Mouse (Mus musculus): ENCODE results near the gene Col6a6. TPM values are rescaled to one million over a fixed set of nuclear protein-coding genes. Genes with fewer than 3 reads are reported as not detected.

Gene Col6a6
- polyA plus RNA-seq, 1 experiment from 2014 or later, result 0.14 TPM

GRCm38 (mm10) chr9:105689485-105689884 is 138.5 kb downstream of the Col6a6 start:
- Histone ChIP-seq H3K9me3 (replicated peaks; ENCODE audit: control insufficient read depth, low read length) (no peaks in the 10 kb centered on the region), H3K9ac (replicated peaks; ENCODE audit: low read length) (no peak overlapping the region), H3K4me1 (ENCODE audit: control insufficient read depth, insufficient read depth, low read length) (no peaks in the 10 kb centered on the region), H3K27me3 (ENCODE audit: control insufficient read depth, insufficient read depth, low read length) (no peaks in the 10 kb centered on the region), H3K4me2 (ENCODE audit: low read depth, low read length) (no peak overlapping the region), H3K4me3 (ENCODE audit: low read depth, low read length) (no peak overlapping the region), H3K27ac (replicated peaks; ENCODE audit: low read depth, low read length) (no peak overlapping the region), H3K36me3 (replicated peaks; ENCODE audit: control insufficient read depth, insufficient read depth, low read depth, low read length) (no peaks in the 10 kb centered on the region; the same call in 1 of the 2 replicates)
- DNase-seq (ENCODE audit: low spot score), result peak; percentile 8
- ATAC-seq (replicated peaks; ENCODE audit: insufficient number of reproducible peaks, low FRiP score, low TSS enrichment, low read depth), result no peak
- 72% methylated on average over 7 of the region's 7 CpGs for WGBS

GRCm38 (mm10) chr9:105684549-105685165 is 143.3 kb downstream of the Col6a6 start:
- H3K9me3 ChIP-seq (replicated peaks; ENCODE audit: control insufficient read depth, low read length), result no peaks in the 10 kb centered on the region
- DNase-seq (ENCODE audit: low spot score) (no peak), ATAC-seq (replicated peaks; ENCODE audit: insufficient number of reproducible peaks, low FRiP score, low TSS enrichment, low read depth) (no peak)
- no peak overlapping the region for H3K4me3 ChIP-seq (ENCODE audit: low read depth, low read length)
- H3K4me2 ChIP-seq (ENCODE audit: low read depth, low read length), result no peak overlapping the region
- H3K36me3 ChIP-seq (replicated peaks; ENCODE audit: control insufficient read depth, insufficient read depth, low read depth, low read length), result no peaks in the 10 kb centered on the region; the same call in 1 of the 2 replicates
- no peaks in the 10 kb centered on the region for H3K27me3 ChIP-seq (ENCODE audit: control insufficient read depth, insufficient read depth, low read length)
- no peaks in the 10 kb centered on the region for H3K4me1 ChIP-seq (ENCODE audit: control insufficient read depth, insufficient read depth, low read length)
- H3K27ac ChIP-seq (replicated peaks; ENCODE audit: low read depth, low read length), result no peak overlapping the region
- no peak overlapping the region for H3K9ac ChIP-seq (replicated peaks; ENCODE audit: low read length)
- 92% methylated on average over 13 of the region's 13 CpGs for WGBS

GRCm38 (mm10) chr9:105681386-105681785 is 146.6 kb downstream of the Col6a6 start:
- Histone ChIP-seq H3K36me3 (replicated peaks; ENCODE audit: control insufficient read depth, insufficient read depth, low read depth, low read length) (no peaks in the 10 kb centered on the region; the same call in 1 of the 2 replicates), H3K9me3 (replicated peaks; ENCODE audit: control insufficient read depth, low read length) (no peaks in the 10 kb centered on the region), H3K9ac (replicated peaks; ENCODE audit: low read length) (no peak overlapping the region), H3K4me1 (ENCODE audit: control insufficient read depth, insufficient read depth, low read length) (no peaks in the 10 kb centered on the region), H3K4me2 (ENCODE audit: low read depth, low read length) (no peak overlapping the region), H3K4me3 (ENCODE audit: low read depth, low read length) (no peak overlapping the region), H3K27me3 (ENCODE audit: control insufficient read depth, insufficient read depth, low read length) (no peaks in the 10 kb centered on the region), H3K27ac (replicated peaks; ENCODE audit: low read depth, low read length) (no peak overlapping the region)
- no peak for ATAC-seq (replicated peaks; ENCODE audit: insufficient number of reproducible peaks, low FRiP score, low TSS enrichment, low read depth)
- WGBS, result 92% methylated on average over 7 of the region's 7 CpGs
- no peak for DNase-seq (ENCODE audit: low spot score)

- no peak for DNase-seq (ENCODE audit: low spot score)
- Histone ChIP-seq H3K27ac (replicated peaks; ENCODE audit: low read depth, low read length) (no peak overlapping the region), H3K9me3 (replicated peaks; ENCODE audit: control insufficient read depth, low read length) (no peaks in the 10 kb centered on the region), H3K4me3 (ENCODE audit: low read depth, low read length) (no peak overlapping the region), H3K9ac (replicated peaks; ENCODE audit: low read length) (no peak overlapping the region), H3K36me3 (replicated peaks; ENCODE audit: control insufficient read depth, insufficient read depth, low read depth, low read length) (peaks cover 2% of the 10 kb centered on the region), H3K27me3 (ENCODE audit: control insufficient read depth, insufficient read depth, low read length) (no peaks in the 10 kb centered on the region), H3K4me2 (ENCODE audit: low read depth, low read length) (no peak overlapping the region), H3K4me1 (ENCODE audit: control insufficient read depth, insufficient read depth, low read length) (no peaks in the 10 kb centered on the region)
- ATAC-seq (replicated peaks; ENCODE audit: insufficient number of reproducible peaks, low FRiP score, low TSS enrichment, low read depth), result no peak
- 90% methylated on average over 11 of the region's 11 CpGs for WGBS
Observed at GRCm38 (mm10) chr9:105675941-105676340, 152.0 kb downstream of the Col6a6 start.

- H3K36me3 ChIP-seq (replicated peaks; ENCODE audit: control insufficient read depth, insufficient read depth, low read depth, low read length), result peaks cover 2% of the 10 kb centered on the region; the same call in 1 of the 2 replicates
- ATAC-seq (replicated peaks; ENCODE audit: insufficient number of reproducible peaks, low FRiP score, low TSS enrichment, low read depth), result no peak
- no peak overlapping the region for H3K4me2 ChIP-seq (ENCODE audit: low read depth, low read length)
- 71% methylated on average over 2 of the region's 2 CpGs for WGBS
- H3K4me1 ChIP-seq (ENCODE audit: control insufficient read depth, insufficient read depth, low read length), result no peaks in the 10 kb centered on the region
- DNase-seq (ENCODE audit: low spot score), result no peak
- H3K27ac ChIP-seq (replicated peaks; ENCODE audit: low read depth, low read length), result no peak overlapping the region
- no peak overlapping the region for H3K4me3 ChIP-seq (ENCODE audit: low read depth, low read length)
- H3K9ac ChIP-seq (replicated peaks; ENCODE audit: low read length), result no peak overlapping the region
- no peaks in the 10 kb centered on the region for H3K9me3 ChIP-seq (replicated peaks; ENCODE audit: control insufficient read depth, low read length)
- H3K27me3 ChIP-seq (ENCODE audit: control insufficient read depth, insufficient read depth, low read length), result no peaks in the 10 kb centered on the region
Observed at GRCm38 (mm10) chr9:105672032-105672431, 155.9 kb downstream of the Col6a6 start.

- Histone ChIP-seq H3K9ac (replicated peaks; ENCODE audit: low read length) (no peak overlapping the region), H3K4me3 (ENCODE audit: low read depth, low read length) (no peak overlapping the region), H3K36me3 (replicated peaks; ENCODE audit: control insufficient read depth, insufficient read depth, low read depth, low read length) (peaks cover 2% of the 10 kb centered on the region; the same call in 1 of the 2 replicates), H3K27me3 (ENCODE audit: control insufficient read depth, insufficient read depth, low read length) (no peaks in the 10 kb centered on the region), H3K9me3 (replicated peaks; ENCODE audit: control insufficient read depth, low read length) (no peaks in the 10 kb centered on the region), H3K4me1 (ENCODE audit: control insufficient read depth, insufficient read depth, low read length) (no peaks in the 10 kb centered on the region), H3K4me2 (ENCODE audit: low read depth, low read length) (no peak overlapping the region), H3K27ac (replicated peaks; ENCODE audit: low read depth, low read length) (no peak overlapping the region)
- 92% methylated on average over 4 of the region's 4 CpGs for whole genome bisulfite sequencing
- DNase-seq (ENCODE audit: low spot score), result no peak
- ATAC-seq (replicated peaks; ENCODE audit: insufficient number of reproducible peaks, low FRiP score, low TSS enrichment, low read depth), result no peak
Observed at GRCm38 (mm10) chr9:105670916-105671315, 157.0 kb downstream of the Col6a6 start.

GRCm38 (mm10) chr9:105665269-105665668 is 162.7 kb downstream of the Col6a6 start:
- no peak for ATAC-seq (replicated peaks; ENCODE audit: insufficient number of reproducible peaks, low FRiP score, low TSS enrichment, low read depth)
- H3K36me3 ChIP-seq (replicated peaks; ENCODE audit: control insufficient read depth, insufficient read depth, low read depth, low read length), result no peaks in the 10 kb centered on the region; the same call in 1 of the 2 replicates
- WGBS, result 82% methylated on average over 7 of the region's 7 CpGs

GRCm38 (mm10) chr9:105659877-105660276 is 168.1 kb downstream of the Col6a6 start:
- DNase-seq (ENCODE audit: low spot score) (no peak), ATAC-seq (replicated peaks; ENCODE audit: insufficient number of reproducible peaks, low FRiP score, low TSS enrichment, low read depth) (no peak)
- Histone ChIP-seq H3K4me3 (ENCODE audit: low read depth, low read length) (no peak overlapping the region), H3K27ac (replicated peaks; ENCODE audit: low read depth, low read length) (no peak overlapping the region), H3K4me2 (ENCODE audit: low read depth, low read length) (no peak overlapping the region), H3K4me1 (ENCODE audit: control insufficient read depth, insufficient read depth, low read length) (no peaks in the 10 kb centered on the region), H3K36me3 (replicated peaks; ENCODE audit: control insufficient read depth, insufficient read depth, low read depth, low read length) (peaks cover 3% of the 10 kb centered on the region; the same call in 1 of the 2 replicates), H3K9me3 (replicated peaks; ENCODE audit: control insufficient read depth, low read length) (no peaks in the 10 kb centered on the region), H3K27me3 (ENCODE audit: control insufficient read depth, insufficient read depth, low read length) (no peaks in the 10 kb centered on the region), H3K9ac (replicated peaks; ENCODE audit: low read length) (no peak overlapping the region)
- 93% methylated on average over 6 of the region's 6 CpGs for WGBS

More at GRCm38 (mm10) chr9:105665269-105665668, 162.7 kb downstream of the Col6a6 start:
- no peak overlapping the region for H3K27ac ChIP-seq (replicated peaks; ENCODE audit: low read depth, low read length)
- no peak overlapping the region for H3K4me3 ChIP-seq (ENCODE audit: low read depth, low read length)
- DNase-seq (ENCODE audit: low spot score), result peak; percentile 13
- no peaks in the 10 kb centered on the region for H3K4me1 ChIP-seq (ENCODE audit: control insufficient read depth, insufficient read depth, low read length)
- no peaks in the 10 kb centered on the region for H3K27me3 ChIP-seq (ENCODE audit: control insufficient read depth, insufficient read depth, low read length)
- H3K9me3 ChIP-seq (replicated peaks; ENCODE audit: control insufficient read depth, low read length), result no peaks in the 10 kb centered on the region
- no peak overlapping the region for H3K9ac ChIP-seq (replicated peaks; ENCODE audit: low read length)
- H3K4me2 ChIP-seq (ENCODE audit: low read depth, low read length), result no peak overlapping the region

All from embryonic facial prominence, embryonic 11.5 days (tissue).